In the genomic region with DNA sequence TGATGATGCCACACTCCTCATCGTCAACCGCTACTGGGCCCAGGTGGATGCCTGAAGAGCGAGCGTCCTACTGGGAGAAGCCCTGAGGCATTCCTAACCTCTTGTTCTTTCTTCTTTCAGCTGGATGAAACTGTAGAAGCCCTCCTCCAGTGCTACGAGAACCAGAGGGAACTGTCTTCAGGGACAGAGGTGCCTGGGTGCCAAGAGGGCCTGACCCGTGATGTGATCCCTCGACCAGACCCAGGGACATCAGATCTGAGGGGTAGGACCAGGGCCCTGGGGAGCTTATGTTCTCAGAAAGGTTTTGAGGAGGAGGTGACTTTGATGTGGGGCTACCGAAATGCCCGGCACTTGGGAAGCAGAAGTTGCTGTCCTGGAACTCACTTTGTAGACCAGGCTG, we compare ENCODE assay signal across 8 mouse cellular contexts. TPM values are rescaled to one million over a fixed set of nuclear protein-coding genes. Genes with fewer than 3 reads are reported as not detected.
DNase-seq lines count a peak whose midpoint lies in the region; ATAC-seq and TF ChIP-seq lines count a peak whose summit lies in the region.

No protein-coding gene starts in this region.

- peaks cover 58% of the 10 kb centered on the region for H3K36me3 ChIP-seq in liver, embryonic 13.5 days

- peak overlapping the region; percentile 90 for H3K9ac ChIP-seq in liver, embryonic 13.5 days

- H3K4me1 ChIP-seq in cerebellum, adult 2 months (ENCODE audit: control insufficient read depth, insufficient read depth, low read length) = peaks cover 7% of the 10 kb centered on the region
- H3K4me1 ChIP-seq in liver, embryonic 13.5 days (replicated peaks) = peaks cover 46% of the 10 kb centered on the region

- H3K4me3 ChIP-seq in cerebellum, adult 2 months (replicated peaks; ENCODE audit: insufficient read depth, low read depth, low read length) = peak overlapping the region; percentile 86
- H3K4me3 ChIP-seq in liver, embryonic 13.5 days (replicated peaks) = peak overlapping the region; percentile 89

- no peak for TF ChIP-seq POLR2A in cerebellum, adult 2 months (IDR thresholded peaks at IDR 0.05; ENCODE audit: borderline replicate concordance, insufficient read depth, low read length)

- no peak for ATAC-seq in liver, embryonic 13.5 days (ENCODE audit: low read depth)
- ATAC-seq in megakaryocyte-erythroid progenitor cell, adult 5-6 weeks (replicated peaks; ENCODE audit: low FRiP score, low TSS enrichment, poor library complexity, severe bottlenecking) = no peak

- H3K27me3 ChIP-seq in cerebellum, adult 2 months (ENCODE audit: control insufficient read depth, insufficient read depth, low read length) = no peaks in the 10 kb centered on the region
- H3K27me3 ChIP-seq in liver, embryonic 13.5 days = no peaks in the 10 kb centered on the region

- no peak overlapping the region for H3K27ac ChIP-seq in cerebellum, adult 2 months (ENCODE audit: insufficient read depth, low read length)
- no peak overlapping the region for H3K27ac ChIP-seq in liver, embryonic 13.5 days

- H3K4me2 ChIP-seq in liver, embryonic 13.5 days = peak overlapping the region; percentile 98

- 84% methylated on average over 9 of the region's 9 CpGs for WGBS in cerebellum, adult 2 months
- WGBS in liver, embryonic 13.5 days (ENCODE audit: insufficient replicate concordance) = 92% methylated on average over 9 of the region's 9 CpGs

- H3K9me3 ChIP-seq in liver, embryonic 13.5 days (replicated peaks) = no peaks in the 10 kb centered on the region

- no peak for DNase-seq in cerebellum, adult 2 months
- DNase-seq in cerebellum, adult 11 months = no peak
- peak; percentile 2 for DNase-seq in right cerebral cortex, postnatal 14 days
- no peak for DNase-seq in right cerebral cortex, postnatal 4 days
- no peak for DNase-seq in liver, embryonic 13.5 days
- DNase-seq in T-cell, adult 2 months (ENCODE audit: low spot score) = no peak
- DNase-seq in gastrocnemius, postnatal 25 days = no peak

- no peak for TF ChIP-seq CTCF in cerebellum, adult 2 months (IDR thresholded peaks at IDR 0.05; ENCODE audit: borderline replicate concordance, insufficient read depth, low read depth, low read length)

RNA-seq across cellular contexts. Expression of a gene that starts 1.1 kb away (rescaled TPM):
- 53.7 and 56.2 TPM in 2 replicates for polyA plus RNA-seq in cerebellum, adult 2 months (2012; rRNA removed)
- 18.8 and 25.3 TPM in 2 replicates for polyA plus RNA-seq in liver, embryonic 13.5 days (2015; fragmentation: Nextera tagmentation; extraction: Ambion mirVana)
- 45.6 and 48.7 TPM in 2 replicates for total RNA-seq in megakaryocyte-erythroid progenitor cell, adult 5-6 weeks (2014; fragmentation: Nextera tagmentation)
- total RNA-seq in megakaryocyte-erythroid progenitor cell, adult 5-6 weeks (2017) = 35.1 and 37.9 TPM in 2 replicates
- total RNA-seq in gastrocnemius, postnatal 25 days (2021) = 10 to 100 TPM; 29.4 to 30.0 TPM

RNA-seq across cellular contexts. Expression of a gene that starts 1.2 kb away (rescaled TPM):
- 10.1 and 12.2 TPM in 2 replicates for polyA plus RNA-seq in cerebellum, adult 2 months (2012; rRNA removed)
- 7.3 TPM in 2 replicates for polyA plus RNA-seq in liver, embryonic 13.5 days (2015; fragmentation: Nextera tagmentation; extraction: Ambion mirVana)
- 6.1 TPM in 1 of 2 replicates, not detected in the other for total RNA-seq in megakaryocyte-erythroid progenitor cell, adult 5-6 weeks (2014; fragmentation: Nextera tagmentation)
- total RNA-seq in megakaryocyte-erythroid progenitor cell, adult 5-6 weeks (2017) = 0.38 and 6.8 TPM in 2 replicates
- total RNA-seq in gastrocnemius, postnatal 25 days (2021) = 1 to 10 TPM; 2.1 to 4.5 TPM

RNA-seq across cellular contexts. Expression of a gene that starts 16.5 kb away (rescaled TPM):
- polyA plus RNA-seq in cerebellum, adult 2 months (2012; rRNA removed) = 159 and 161 TPM in 2 replicates
- 19.3 and 20.2 TPM in 2 replicates for polyA plus RNA-seq in liver, embryonic 13.5 days (2015; fragmentation: Nextera tagmentation; extraction: Ambion mirVana)
- total RNA-seq in megakaryocyte-erythroid progenitor cell, adult 5-6 weeks (2014; fragmentation: Nextera tagmentation) = 43.0 and 59.6 TPM in 2 replicates
- total RNA-seq in megakaryocyte-erythroid progenitor cell, adult 5-6 weeks (2017) = 21.1 and 30.5 TPM in 2 replicates
- 1 to 10 TPM; 8.2 to 9.4 TPM for total RNA-seq in gastrocnemius, postnatal 25 days (2021)

RNA-seq across cellular contexts. Expression of a gene that starts 26.0 kb away (rescaled TPM):
- 22.4 and 22.7 TPM in 2 replicates for polyA plus RNA-seq in cerebellum, adult 2 months (2012; rRNA removed)
- polyA plus RNA-seq in liver, embryonic 13.5 days (2015; fragmentation: Nextera tagmentation; extraction: Ambion mirVana) = 1.6 and 1.8 TPM in 2 replicates
- total RNA-seq in megakaryocyte-erythroid progenitor cell, adult 5-6 weeks (2014; fragmentation: Nextera tagmentation) = 7.2 and 7.8 TPM in 2 replicates
- total RNA-seq in megakaryocyte-erythroid progenitor cell, adult 5-6 weeks (2017) = 3.4 and 9.1 TPM in 2 replicates
- total RNA-seq in gastrocnemius, postnatal 25 days (2021) = 1 to 10 TPM; 8.4 to 9.4 TPM

RNA-seq across cellular contexts. Expression of a gene that starts 28.4 kb away (rescaled TPM):
- polyA plus RNA-seq in cerebellum, adult 2 months (2012; rRNA removed) = not detected in 2 replicates
- polyA plus RNA-seq in liver, embryonic 13.5 days (2015; fragmentation: Nextera tagmentation; extraction: Ambion mirVana) = 3.3 and 4.0 TPM in 2 replicates
- not detected in 2 replicates for total RNA-seq in megakaryocyte-erythroid progenitor cell, adult 5-6 weeks (2014; fragmentation: Nextera tagmentation)
- 3.4 TPM in 1 of 2 replicates, not detected in the other for total RNA-seq in megakaryocyte-erythroid progenitor cell, adult 5-6 weeks (2017)
- total RNA-seq in gastrocnemius, postnatal 25 days (2021) = not detected
